Mouse (Mus musculus) embryonic fibroblast, embryonic 13.5 days (primary cell): ENCODE results near the gene Pianp.

Experiments used
- CTCF ChIP-seq: IDR thresholded peaks from 2 replicates; pipeline ENCODE4 v1.5.1; 2011; ENCODE audit warnings: mild to moderate bottlenecking, control low read depth, low read length, moderate library complexity, borderline replicate concordance; ENCODE audit not compliant: insufficient read depth
- POLR2A ChIP-seq: IDR thresholded peaks from 2 replicates; pipeline ENCODE4 v1.6.1; 2011; ENCODE audit warnings: low read depth, mild to moderate bottlenecking, control low read depth, low read length, moderate library complexity

- TF ChIP-seq POLR2A: no peak
- TF ChIP-seq CTCF: no peak
Observed at GRCm38 (mm10) chr6:125009129-125009180, 12.5 kb downstream of the Pianp start, which contains the start of gene Zfp384.
